Mouse (Mus musculus) bone marrow macrophage, adult 2 months (primary cell): ENCODE measurements around the gene Phldb2.

ENCODE experiments used
- CTCF ChIP-seq: IDR thresholded peaks from 2 replicates; pipeline ENCODE4 v1.5.1; 2012; ENCODE audit warnings: low read depth, mild to moderate bottlenecking, low read length, moderate library complexity
- POLR2A ChIP-seq: IDR thresholded peaks from 2 replicates; pipeline ENCODE4 v1.6.1; 2012; ENCODE audit warnings: mild to moderate bottlenecking, low read depth, low read length, borderline replicate concordance

- no peak for TF ChIP-seq CTCF
- TF ChIP-seq POLR2A = no peak
Measured at GRCm38 (mm10) chr16:45844049-45844780, 109.2 kb downstream of the Phldb2 start.
